Mouse (Mus musculus) CH12.LX (cell line): ENCODE data around the gene Samd4. TPM values are rescaled to one million over a fixed set of nuclear protein-coding genes. Genes with fewer than 3 reads are reported as not detected.

ENCODE experiments used
- DNase-seq: peaks from one replicate; pipeline ENCODE4 v3.0.0-alpha.2; 2013; ENCODE audit errors: extremely low read depth
- H3K27ac ChIP-seq: 2 replicates; pipeline ENCODE4 v1.5.1; 2012; ENCODE audit warnings: low read depth, mild to moderate bottlenecking, control low read depth, moderate library complexity; ENCODE audit not compliant: insufficient read depth
- H3K27me3 ChIP-seq: replicated peaks from 2 replicates; pipeline ENCODE3; 2012; ENCODE audit warnings: inconsistent platforms
- H3K36me3 ChIP-seq, 2 experiments: replicated peaks in 1 of 2; 2 replicates each; pipeline versions ENCODE3 to v1.6.1; 2012; ENCODE audit warnings: inconsistent platforms in 1 of 2, low read length in 1 of 2, mild to moderate bottlenecking in 1 of 2, mixed read lengths in 1 of 2, moderate library complexity in 1 of 2; ENCODE audit not compliant: control insufficient read depth in 1 of 2, insufficient read depth in 1 of 2
- H3K4me1 ChIP-seq, 2 experiments: 2 replicates each; pipeline ENCODE4 v1.6.1; 2012; ENCODE audit warnings: inconsistent platforms in 1 of 2, moderate library complexity in 1 of 2; ENCODE audit not compliant: insufficient read depth in 2 of 2, control insufficient read depth in 1 of 2
- H3K4me2 ChIP-seq: 2 replicates; pipeline ENCODE4 v1.6.1; 2012; ENCODE audit warnings: low read depth, mild to moderate bottlenecking, control low read depth; ENCODE audit not compliant: poor library complexity, insufficient read depth, severe bottlenecking
- H3K4me3 ChIP-seq, 3 experiments: fragments of 150-350 bp in 1 of 3; sonication (generic) in 1 of 3; replicated peaks in 1 of 3; 2 replicates each; pipeline versions ENCODE3 to v1.5.1; 2011 to 2012; ENCODE audit warnings: low read depth in 2 of 3, low read length in 2 of 3, mild to moderate bottlenecking in 2 of 3, moderate library complexity in 2 of 3, control low read depth in 1 of 3, improper control_type of control experiment in 1 of 3, inconsistent platforms in 1 of 3, mixed read lengths in 1 of 3; ENCODE audit not compliant: poor library complexity in 1 of 3
- H3K79me2 ChIP-seq: replicated peaks from 2 replicates; pipeline ENCODE4 v1.6.1; 2012; ENCODE audit warnings: mild to moderate bottlenecking, moderate library complexity; ENCODE audit not compliant: control insufficient read depth, poor library complexity, insufficient read depth, severe bottlenecking; ENCODE audit errors: extremely low read depth
- H3K9ac ChIP-seq: 2 replicates; pipeline ENCODE4 v1.6.1; 2012; ENCODE audit warnings: low read depth, mild to moderate bottlenecking, control low read depth, moderate library complexity; ENCODE audit not compliant: insufficient read depth
- H3K9me3 ChIP-seq: replicated peaks from 2 replicates; pipeline ENCODE3; 2012; ENCODE audit warnings: low read length, inconsistent platforms, mixed read lengths
- BHLHE40 ChIP-seq: IDR thresholded peaks from 2 replicates; pipeline ENCODE4 v1.6.1; 2011; ENCODE audit warnings: mild to moderate bottlenecking, low read depth, low read length, improper control_type of control experiment
- CHD1 ChIP-seq: IDR thresholded peaks from 2 replicates; pipeline ENCODE4 v1.6.1; 2012; ENCODE audit warnings: low read depth, low read length, improper control_type of control experiment, inconsistent platforms
- CHD2 ChIP-seq: IDR thresholded peaks from 2 replicates; pipeline ENCODE4 v1.6.1; 2011; ENCODE audit warnings: low read length, improper control_type of control experiment
- ELF1 ChIP-seq: IDR thresholded peaks from 2 replicates; pipeline ENCODE4 v1.6.1; 2014; ENCODE audit warnings: low read depth, mild to moderate bottlenecking, inconsistent platforms, low read length, improper control_type of control experiment
- ETS1 ChIP-seq: conservative IDR thresholded peaks from 2 replicates; pipeline ENCODE4 v1.6.1; 2012; ENCODE audit warnings: low read depth, mild to moderate bottlenecking, inconsistent platforms, low read length, improper control_type of control experiment, moderate library complexity
- GABPA ChIP-seq: IDR thresholded peaks from 2 replicates; pipeline ENCODE4 v1.6.1; 2012; ENCODE audit warnings: low read depth, low read length, improper control_type of control experiment, inconsistent platforms; ENCODE audit not compliant: insufficient replicate concordance
- IRF4 ChIP-seq: IDR thresholded peaks from 2 replicates; pipeline ENCODE4 v1.6.1; 2014; ENCODE audit warnings: low read depth, mild to moderate bottlenecking, inconsistent platforms, low read length, improper control_type of control experiment
- JUN ChIP-seq: IDR thresholded peaks from 2 replicates; pipeline ENCODE4 v1.6.1; 2011; ENCODE audit warnings: low read depth, mild to moderate bottlenecking, low read length, improper control_type of control experiment, moderate library complexity; ENCODE audit not compliant: insufficient read depth
- MAFK ChIP-seq: IDR thresholded peaks from 2 replicates; pipeline ENCODE4 v1.6.1; 2011; ENCODE audit warnings: low read length, improper control_type of control experiment; ENCODE audit not compliant: insufficient replicate concordance
- MAX ChIP-seq: IDR thresholded peaks from 2 replicates; pipeline ENCODE4 v1.6.1; 2011; ENCODE audit warnings: low read length, improper control_type of control experiment
- MAZ ChIP-seq: IDR thresholded peaks from 2 replicates; pipeline ENCODE4 v1.6.1; 2012; ENCODE audit warnings: low read depth, mild to moderate bottlenecking, inconsistent platforms, low read length, improper control_type of control experiment, moderate library complexity
- MXI1 ChIP-seq: IDR thresholded peaks from 2 replicates; pipeline ENCODE4 v1.6.1; 2011; ENCODE audit warnings: mild to moderate bottlenecking, low read depth, low read length, improper control_type of control experiment
- MYC ChIP-seq: IDR thresholded peaks from 2 replicates; pipeline ENCODE4 v1.6.1; 2011; ENCODE audit warnings: low read depth, mild to moderate bottlenecking, improper control_type of control experiment, low read length
- NELFE ChIP-seq: IDR thresholded peaks from 2 replicates; pipeline ENCODE4 v1.6.1; 2011; ENCODE audit warnings: low read depth, low read length, improper control_type of control experiment
- POLR2AphosphoS2 ChIP-seq: IDR thresholded peaks from 2 replicates; pipeline ENCODE4 v1.6.1; 2011; ENCODE audit warnings: low read depth, low read length, improper control_type of control experiment
- SIN3A ChIP-seq: IDR thresholded peaks from 2 replicates; pipeline ENCODE4 v1.6.1; 2012; ENCODE audit warnings: low read length, improper control_type of control experiment, inconsistent platforms
- UBTF ChIP-seq: IDR thresholded peaks from 2 replicates; pipeline ENCODE4 v1.6.1; 2012; ENCODE audit warnings: low read depth, mild to moderate bottlenecking, inconsistent platforms, low read length, improper control_type of control experiment, moderate library complexity
- USF1 ChIP-seq: IDR thresholded peaks from 2 replicates; pipeline ENCODE4 v1.6.1; 2014; ENCODE audit warnings: low read depth, mild to moderate bottlenecking, inconsistent platforms, low read length, improper control_type of control experiment
- USF2 ChIP-seq: conservative IDR thresholded peaks from 2 replicates; pipeline ENCODE4 v1.6.1; 2011; ENCODE audit warnings: low read depth, low read length, improper control_type of control experiment
- ZMIZ1 ChIP-seq: IDR thresholded peaks from 2 replicates; pipeline ENCODE4 v1.6.1; 2012; ENCODE audit warnings: low read depth, mild to moderate bottlenecking, inconsistent platforms, low read length, improper control_type of control experiment
- ZNF384 ChIP-seq: IDR thresholded peaks from 2 replicates; pipeline ENCODE4 v1.6.1; 2012; ENCODE audit warnings: low read depth, low read length, improper control_type of control experiment, inconsistent platforms
- dilution Hi-C: fragments of 300-500 bp; cut with MboI; formaldehyde crosslinking; loops from 2 replicates; pipeline ENCODE4 v1.14.3; 2020; ENCODE audit warnings: low sequenced_read_pairs; ENCODE audit not compliant: extremely low pct_unique_long_range_greater_than_20kb, extremely low pct_ligation_motif_present
- in situ Hi-C: fragments of 300-500 bp; cut with MboI; formaldehyde crosslinking; loops from 3 replicates; pipeline ENCODE4 v1.14.3; 2019; ENCODE audit warnings: low sequenced_read_pairs, low pct_ligation_motif_present, low pct_unique_long_range_greater_than_20kb, mixed read lengths
- polyA plus RNA-seq: library from polyadenylated mRNA; unstranded; fragments of >175 nt; gene quantifications from 2 replicates; pipeline ENCODE4 v1.2.1, GENCODE M21; 2012; ENCODE audit warnings: low read depth; ENCODE audit not compliant: insufficient read length
- total RNA-seq, 2 experiments: library from RNA; depleted of rRNA; stranded (reverse); fragments of 300-350 nt in 1 of 2; fragments of >200 nt in 1 of 2; gene quantifications; 2 replicates each; pipeline ENCODE4 v1.2.3; 2012 to 2014

Gene Samd4
- total and polyA plus RNA-seq, 3 experiments, result 0.64 to 4.6 (median 1.5) TPM

DNA sequence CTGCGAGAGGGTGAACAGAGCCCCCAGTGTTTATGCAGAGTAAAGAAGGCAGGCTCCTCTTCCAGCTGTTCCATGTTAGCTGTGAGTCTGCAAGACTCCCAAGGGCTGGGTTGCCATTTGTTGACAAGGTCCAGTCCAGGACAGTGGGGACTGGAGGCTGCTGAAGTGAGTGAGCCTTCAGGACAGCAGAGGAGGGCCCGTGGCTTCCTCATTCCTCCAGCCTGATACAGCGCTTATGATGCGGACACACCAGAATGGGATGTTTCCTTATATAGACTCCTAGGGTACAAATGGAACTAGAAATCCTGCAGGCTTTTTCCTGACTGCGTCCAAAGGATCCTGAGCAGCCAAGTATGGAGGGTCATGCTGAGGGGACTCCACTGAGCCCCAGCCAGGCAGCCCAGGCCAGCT, 3.2 kb downstream of the Samd4 start:
- Histone ChIP-seq H3K4me2 (no peak overlapping the region), H3K27ac (no peak overlapping the region)
- in situ Hi-C loops (loop anchor here (25.0 kb wide), 2 partner anchors 101 to 351 kb away; no protein-coding TSS in a partner anchor), dilution Hi-C loops (no loop called here)
- no peak for TF ChIP-seq MAFK
- no peak for TF ChIP-seq USF1
- no peak for TF ChIP-seq USF2
- TF ChIP-seq UBTF, result no peak
- TF ChIP-seq ZMIZ1, result no peak
- no peak for TF ChIP-seq MXI1
- TF ChIP-seq MAX, result no peak
- no peak for TF ChIP-seq MAZ
- TF ChIP-seq CHD2, result no peak
- TF ChIP-seq BHLHE40, result no peak
- TF ChIP-seq ETS1, result no peak
- no peak for TF ChIP-seq GABPA
- no peak for TF ChIP-seq SIN3A
- no peak for TF ChIP-seq MYC
- TF ChIP-seq NELFE, result no peak
- TF ChIP-seq IRF4, result no peak
- TF ChIP-seq, all 38 proteins: peak for 0
- Histone ChIP-seq H3K79me2 (no peaks in the 10 kb centered on the region), H3K4me3 (no peak overlapping the region), H3K36me3 (peaks cover 0 to 10% of the 10 kb centered on the region in 2 experiments), H3K9me3 (no peaks in the 10 kb centered on the region), H3K4me1 (peaks cover 3 to 22% of the 10 kb centered on the region in 2 experiments), H3K27me3 (peaks cover 13% of the 10 kb centered on the region), H3K9ac (no peak overlapping the region)
- no peak for DNase-seq

DNA sequence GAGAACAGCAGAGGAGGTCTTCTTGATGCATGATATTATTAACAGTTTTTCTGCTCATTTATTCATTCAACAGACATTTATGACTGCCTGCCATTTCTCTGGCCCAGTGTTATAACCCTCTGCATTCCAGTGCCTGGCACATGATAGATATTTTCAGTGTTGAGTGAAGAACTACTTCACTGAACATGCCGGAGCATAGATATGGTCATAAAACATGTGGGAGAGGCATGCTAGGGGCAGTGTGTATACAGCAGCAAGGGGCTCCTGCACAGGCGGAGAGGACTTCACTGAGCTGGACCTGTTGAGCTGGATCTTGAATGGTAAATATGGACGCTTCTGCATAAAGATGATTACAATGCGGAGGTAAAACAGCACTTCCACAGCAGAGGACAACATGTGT, 6.4 kb downstream of the Samd4 start:
- Histone ChIP-seq H3K4me1 (peaks cover 0 to 14% of the 10 kb centered on the region in 2 experiments; a peak in 2 of 4 replicates), H3K27ac (no peak overlapping the region), H3K79me2 (no peaks in the 10 kb centered on the region), H3K27me3 (peaks cover 1% of the 10 kb centered on the region), H3K9ac (no peak overlapping the region), H3K4me2 (no peak overlapping the region), H3K9me3 (no peaks in the 10 kb centered on the region), H3K36me3 (peaks cover 0 to 11% of the 10 kb centered on the region in 2 experiments), H3K4me3 (no peak overlapping the region)
- in situ Hi-C loops, result loop anchor here (25.0 kb wide), 2 partner anchors 98 to 348 kb away; no protein-coding TSS in a partner anchor
- TF ChIP-seq POLR2AphosphoS2 (no peak), ELF1 (no peak), GABPA (no peak), SIN3A (no peak), MAFK (no peak), ZNF384 (no peak), MYC (no peak), JUN (no peak), CHD1 (no peak)
- dilution Hi-C loops, result no loop called here
- no peak for DNase-seq
